Mouse (Mus musculus): ENCODE measurements around the gene Tsen15. TPM values are rescaled to one million over a fixed set of nuclear protein-coding genes. Genes with fewer than 3 reads are reported as not detected.

Tsen15 gene
- 90.5 and 94.5 TPM in 2 replicates for polyA plus RNA-seq (2016; fragmentation: Nextera tagmentation; extraction: Ambion mirVana)

GRCm38 (mm10) chr1:152386188-152386835 lies at the start of gene Tsen15:
TSS of gene Tsen15 (minus strand) at chr1:152386688.
- Histone ChIP-seq H3K36me3 (peaks cover 7% of the 10 kb centered on the region), H3K9me3 (no peaks in the 10 kb centered on the region), H3K4me3 (peak within 1 kb of the TSS; percentile 91), H3K27me3 (no peaks in the 10 kb centered on the region), H3K27ac (no peak within 1 kb of the TSS), H3K4me2 (replicated peaks) (peak within 1 kb of the TSS; percentile 64), H3K4me1 (no peaks in the 10 kb centered on the region), H3K9ac (peak within 1 kb of the TSS; percentile 89)
- WGBS = under 1% methylated on average over 57 of the region's 57 CpGs
- ATAC-seq (ENCODE audit: insufficient number of reproducible peaks, insufficient read depth, low FRiP score, low TSS enrichment) = peak; percentile 94

- no peak for ATAC-seq (ENCODE audit: insufficient number of reproducible peaks, insufficient read depth, low FRiP score, low TSS enrichment)
- Histone ChIP-seq H3K27ac (no peak overlapping the region), H3K9ac (no peak overlapping the region), H3K4me3 (no peak overlapping the region), H3K4me2 (replicated peaks) (no peak overlapping the region), H3K4me1 (no peaks in the 10 kb centered on the region), H3K9me3 (no peaks in the 10 kb centered on the region), H3K36me3 (no peaks in the 10 kb centered on the region), H3K27me3 (no peaks in the 10 kb centered on the region)
- WGBS = 80% methylated on average over 4 of the region's 4 CpGs
Measured at GRCm38 (mm10) chr1:152434166-152434565, 47.7 kb upstream of the Tsen15 start.

GRCm38 (mm10) chr1:152429805-152430204 lies 43.3 kb upstream of the Tsen15 start:
- no peak overlapping the region for H3K4me3 ChIP-seq
- no peak overlapping the region for H3K9ac ChIP-seq
- ATAC-seq (ENCODE audit: insufficient number of reproducible peaks, insufficient read depth, low FRiP score, low TSS enrichment) = no peak
- H3K27ac ChIP-seq = no peak overlapping the region
- H3K36me3 ChIP-seq = no peaks in the 10 kb centered on the region
- no peaks in the 10 kb centered on the region for H3K27me3 ChIP-seq
- no peaks in the 10 kb centered on the region for H3K4me1 ChIP-seq
- 86% methylated on average over 7 of the region's 7 CpGs for WGBS
- H3K4me2 ChIP-seq (replicated peaks) = no peak overlapping the region
- no peaks in the 10 kb centered on the region for H3K9me3 ChIP-seq

- 78% methylated on average over 12 of the region's 12 CpGs for WGBS
- no peaks in the 10 kb centered on the region for H3K27me3 ChIP-seq
- H3K4me3 ChIP-seq = no peak overlapping the region
- no peak overlapping the region for H3K4me2 ChIP-seq (replicated peaks)
- H3K27ac ChIP-seq = no peak overlapping the region
- H3K9ac ChIP-seq = no peak overlapping the region
- H3K4me1 ChIP-seq = no peaks in the 10 kb centered on the region
- no peak for ATAC-seq (ENCODE audit: insufficient number of reproducible peaks, insufficient read depth, low FRiP score, low TSS enrichment)
- H3K36me3 ChIP-seq = no peaks in the 10 kb centered on the region
- H3K9me3 ChIP-seq = no peaks in the 10 kb centered on the region
Measured at GRCm38 (mm10) chr1:152427912-152428581, 41.6 kb upstream of the Tsen15 start.

- Histone ChIP-seq H3K9ac (no peak overlapping the region), H3K4me3 (no peak overlapping the region), H3K27me3 (no peaks in the 10 kb centered on the region), H3K9me3 (no peaks in the 10 kb centered on the region), H3K4me2 (replicated peaks) (no peak overlapping the region), H3K4me1 (no peaks in the 10 kb centered on the region), H3K27ac (no peak overlapping the region), H3K36me3 (no peaks in the 10 kb centered on the region)
- ATAC-seq (ENCODE audit: insufficient number of reproducible peaks, insufficient read depth, low FRiP score, low TSS enrichment) = no peak
- 77% methylated on average over 3 of the region's 3 CpGs for WGBS
Measured at GRCm38 (mm10) chr1:152423052-152423451, 36.6 kb upstream of the Tsen15 start.

GRCm38 (mm10) chr1:152422295-152422694 lies 35.8 kb upstream of the Tsen15 start:
- no peak overlapping the region for H3K4me2 ChIP-seq (replicated peaks)
- no peak overlapping the region for H3K4me3 ChIP-seq
- no peaks in the 10 kb centered on the region for H3K9me3 ChIP-seq
- ATAC-seq (ENCODE audit: insufficient number of reproducible peaks, insufficient read depth, low FRiP score, low TSS enrichment) = no peak
- no peak overlapping the region for H3K9ac ChIP-seq
- H3K27ac ChIP-seq = no peak overlapping the region
- H3K27me3 ChIP-seq = no peaks in the 10 kb centered on the region
- no peaks in the 10 kb centered on the region for H3K36me3 ChIP-seq
- WGBS = 76% methylated on average over 3 of the region's 3 CpGs
- H3K4me1 ChIP-seq = 0 out of 2 replicates have a peak, but pooled peaks cover 7% of the 10 kb centered on the region

- H3K9me3 ChIP-seq = no peaks in the 10 kb centered on the region
- peaks cover 14% of the 10 kb centered on the region; the same call in 1 of the 2 replicates for H3K4me1 ChIP-seq
- H3K4me3 ChIP-seq = no peak overlapping the region
- H3K27me3 ChIP-seq = no peaks in the 10 kb centered on the region
- no peak for ATAC-seq (ENCODE audit: insufficient number of reproducible peaks, insufficient read depth, low FRiP score, low TSS enrichment)
- H3K4me2 ChIP-seq (replicated peaks) = no peak overlapping the region
- H3K9ac ChIP-seq = no peak overlapping the region
- no peak overlapping the region for H3K27ac ChIP-seq
- WGBS = 29% methylated on average over 5 of the region's 5 CpGs
- H3K36me3 ChIP-seq = no peaks in the 10 kb centered on the region
Measured at GRCm38 (mm10) chr1:152417602-152418001, 31.1 kb upstream of the Tsen15 start.

GRCm38 (mm10) chr1:152416306-152416904 lies 29.9 kb upstream of the Tsen15 start:
- H3K4me2 ChIP-seq (replicated peaks) = no peak overlapping the region
- no peaks in the 10 kb centered on the region for H3K36me3 ChIP-seq
- H3K4me3 ChIP-seq = no peak overlapping the region
- WGBS = 81% methylated on average over 13 of the region's 13 CpGs
- no peaks in the 10 kb centered on the region for H3K9me3 ChIP-seq
- no peak overlapping the region for H3K27ac ChIP-seq
- H3K4me1 ChIP-seq = peaks cover 14% of the 10 kb centered on the region; the same call in 1 of the 2 replicates
- no peak for ATAC-seq (ENCODE audit: insufficient number of reproducible peaks, insufficient read depth, low FRiP score, low TSS enrichment)
- no peak overlapping the region for H3K9ac ChIP-seq
- no peaks in the 10 kb centered on the region for H3K27me3 ChIP-seq

- Histone ChIP-seq H3K4me1 (peaks cover 14% of the 10 kb centered on the region; the same call in 1 of the 2 replicates), H3K36me3 (no peaks in the 10 kb centered on the region), H3K9me3 (no peaks in the 10 kb centered on the region), H3K4me2 (replicated peaks) (no peak overlapping the region), H3K27me3 (no peaks in the 10 kb centered on the region), H3K27ac (no peak overlapping the region), H3K9ac (no peak overlapping the region), H3K4me3 (no peak overlapping the region)
- no peak for ATAC-seq (ENCODE audit: insufficient number of reproducible peaks, insufficient read depth, low FRiP score, low TSS enrichment)
- WGBS = 67% methylated on average over 10 of the region's 10 CpGs
Measured at GRCm38 (mm10) chr1:152414451-152414850, 28.0 kb upstream of the Tsen15 start.

GRCm38 (mm10) chr1:152413961-152414360 lies 27.5 kb upstream of the Tsen15 start:
- no peak overlapping the region for H3K4me3 ChIP-seq
- H3K27ac ChIP-seq = no peak overlapping the region
- H3K27me3 ChIP-seq = no peaks in the 10 kb centered on the region
- H3K36me3 ChIP-seq = no peaks in the 10 kb centered on the region
- H3K4me2 ChIP-seq (replicated peaks) = no peak overlapping the region
- no peaks in the 10 kb centered on the region for H3K9me3 ChIP-seq
- ATAC-seq (ENCODE audit: insufficient number of reproducible peaks, insufficient read depth, low FRiP score, low TSS enrichment) = no peak
- WGBS = 62% methylated on average over 1 of the region's 1 CpGs
- H3K9ac ChIP-seq = no peak overlapping the region
- H3K4me1 ChIP-seq = peaks cover 14% of the 10 kb centered on the region; the same call in 1 of the 2 replicates

GRCm38 (mm10) chr1:152413116-152413515 lies 26.6 kb upstream of the Tsen15 start:
- Histone ChIP-seq H3K4me2 (replicated peaks) (no peak overlapping the region), H3K27ac (no peak overlapping the region), H3K4me1 (peaks cover 14% of the 10 kb centered on the region; the same call in 1 of the 2 replicates), H3K4me3 (no peak overlapping the region), H3K27me3 (no peaks in the 10 kb centered on the region), H3K9me3 (no peaks in the 10 kb centered on the region), H3K9ac (no peak overlapping the region), H3K36me3 (no peaks in the 10 kb centered on the region)
- 91% methylated on average over 2 of the region's 2 CpGs for WGBS
- ATAC-seq (ENCODE audit: insufficient number of reproducible peaks, insufficient read depth, low FRiP score, low TSS enrichment) = no peak

GRCm38 (mm10) chr1:152410657-152411056 lies 24.2 kb upstream of the Tsen15 start:
- Histone ChIP-seq H3K9me3 (no peaks in the 10 kb centered on the region), H3K4me3 (no peak overlapping the region), H3K4me1 (peaks cover 10% of the 10 kb centered on the region; the same call in 1 of the 2 replicates), H3K36me3 (no peaks in the 10 kb centered on the region), H3K9ac (no peak overlapping the region), H3K27ac (no peak overlapping the region), H3K4me2 (replicated peaks) (no peak overlapping the region), H3K27me3 (no peaks in the 10 kb centered on the region)
- ATAC-seq (ENCODE audit: insufficient number of reproducible peaks, insufficient read depth, low FRiP score, low TSS enrichment) = no peak
- 91% methylated on average over 3 of the region's 3 CpGs for WGBS
